Mouse (Mus musculus): ENCODE measurements around the gene Upk3b. TPM values are rescaled to one million over a fixed set of nuclear protein-coding genes. Genes with fewer than 3 reads are reported as not detected.

The Upk3b gene
- polyA plus RNA-seq, 1 experiment from 2014 or later = 35.7 TPM

DNA sequence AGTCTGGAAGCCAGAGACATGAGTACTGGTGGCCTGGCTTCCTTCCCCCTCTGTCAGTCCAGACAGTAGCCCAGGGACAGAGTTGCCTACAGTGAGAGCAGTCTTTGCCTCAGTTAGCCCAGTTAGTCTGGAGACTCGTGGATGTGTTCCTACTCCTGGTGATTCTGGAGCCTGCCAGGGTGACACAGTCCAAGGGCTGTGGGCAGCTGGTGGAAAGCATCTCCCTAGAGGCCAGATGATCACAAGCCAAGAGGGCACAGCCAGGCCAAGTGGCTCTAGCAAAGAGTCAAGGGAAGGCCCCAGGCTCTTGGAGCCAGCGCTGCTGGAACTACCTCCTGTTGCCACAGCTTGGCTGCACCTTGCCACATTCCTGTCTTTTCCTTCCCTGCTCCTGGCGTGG is 12.6 kb upstream of the Upk3b start:
- Histone ChIP-seq H3K9me3 (ENCODE audit: low read length) (no peaks in the 10 kb centered on the region), H3K27me3 (replicated peaks; ENCODE audit: insufficient read depth, low read length) (no peaks in the 10 kb centered on the region), H3K4me2 (replicated peaks; ENCODE audit: low read depth, low read length) (no peak overlapping the region), H3K36me3 (ENCODE audit: insufficient read depth, low read length) (0 out of 2 replicates have a peak, but pooled peaks cover 4% of the 10 kb centered on the region), H3K4me1 (ENCODE audit: insufficient read depth, low read depth, low read length) (no peaks in the 10 kb centered on the region; the same call in 1 of the 2 replicates), H3K27ac (ENCODE audit: low read length) (no peak overlapping the region), H3K4me3 (ENCODE audit: low read depth, low read length) (no peak overlapping the region), H3K9ac (replicated peaks; ENCODE audit: low read depth) (no peak overlapping the region)
- DNase-seq (ENCODE audit: low spot score) (no peak), ATAC-seq (no peak)
- TF ChIP-seq CTCF (IDR thresholded peaks at IDR 0.05) = no peak
- 67% methylated on average over 3 of the region's 3 CpGs for WGBS

GRCm38 (mm10) chr5:136026859-136027258 is 11.4 kb upstream of the Upk3b start:
- no peak overlapping the region for H3K4me3 ChIP-seq (ENCODE audit: low read depth, low read length)
- DNase-seq (ENCODE audit: low spot score) (no peak), ATAC-seq (no peak)
- H3K4me1 ChIP-seq (ENCODE audit: insufficient read depth, low read depth, low read length) = no peaks in the 10 kb centered on the region; the same call in 1 of the 2 replicates
- no peaks in the 10 kb centered on the region for H3K27me3 ChIP-seq (replicated peaks; ENCODE audit: insufficient read depth, low read length)
- no peak overlapping the region for H3K9ac ChIP-seq (replicated peaks; ENCODE audit: low read depth)
- 85% methylated on average over 9 of the region's 9 CpGs for WGBS
- H3K4me2 ChIP-seq (replicated peaks; ENCODE audit: low read depth, low read length) = no peak overlapping the region
- H3K9me3 ChIP-seq (ENCODE audit: low read length) = no peaks in the 10 kb centered on the region
- no peak for TF ChIP-seq CTCF (IDR thresholded peaks at IDR 0.05)
- no peak for TF ChIP-seq EP300 (IDR thresholded peaks at IDR 0.05)
- H3K36me3 ChIP-seq (ENCODE audit: insufficient read depth, low read length) = peaks cover 8% of the 10 kb centered on the region; the same call in 1 of the 2 replicates
- H3K27ac ChIP-seq (ENCODE audit: low read length) = no peak overlapping the region

DNA sequence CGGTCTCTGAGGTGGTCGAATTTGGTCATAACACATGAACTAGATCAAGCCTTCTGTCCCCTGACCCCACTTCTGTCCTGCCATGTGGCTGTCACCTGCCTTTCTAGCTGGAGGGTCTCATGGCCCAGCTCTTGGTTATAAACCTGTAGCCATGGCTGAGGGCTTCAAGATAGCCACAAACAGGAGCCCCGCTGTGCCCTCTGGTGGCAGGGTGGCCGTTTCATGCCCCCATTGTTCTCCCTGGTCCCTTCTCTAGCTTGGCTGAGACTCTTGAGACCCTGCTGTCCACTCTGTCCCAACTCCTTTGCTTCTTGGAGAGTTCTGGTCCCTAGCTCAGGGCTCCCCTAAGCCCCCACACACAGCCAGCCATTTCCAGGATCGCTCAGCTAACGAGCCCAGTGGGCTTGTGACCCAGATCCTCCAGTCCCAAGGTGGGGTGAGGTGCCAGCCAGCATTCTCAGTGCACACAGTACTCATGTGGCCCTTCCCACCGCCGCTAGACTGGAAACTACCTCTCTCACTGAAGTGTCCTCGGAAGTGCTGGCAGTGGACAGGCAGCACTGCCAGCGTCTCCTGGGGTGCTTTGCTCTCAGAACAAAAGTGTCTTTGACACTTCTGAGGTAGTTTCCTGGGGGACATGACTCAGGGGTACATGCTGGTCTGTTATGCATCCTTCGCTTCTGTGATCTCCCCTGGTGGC is 10.5 kb upstream of the Upk3b start:
- Histone ChIP-seq H3K4me1 (ENCODE audit: insufficient read depth, low read depth, low read length) (no peaks in the 10 kb centered on the region; the same call in 1 of the 2 replicates), H3K27me3 (replicated peaks; ENCODE audit: insufficient read depth, low read length) (no peaks in the 10 kb centered on the region), H3K27ac (ENCODE audit: low read length) (0 out of 2 replicates have a peak overlapping the region, but pooled peaks have one; percentile 14), H3K9me3 (ENCODE audit: low read length) (no peaks in the 10 kb centered on the region), H3K4me3 (ENCODE audit: low read depth, low read length) (no peak overlapping the region), H3K9ac (replicated peaks; ENCODE audit: low read depth) (no peak overlapping the region), H3K4me2 (replicated peaks; ENCODE audit: low read depth, low read length) (no peak overlapping the region), H3K36me3 (ENCODE audit: insufficient read depth, low read length) (peaks cover 8% of the 10 kb centered on the region; the same call in 1 of the 2 replicates)
- ATAC-seq (peak; percentile 78), DNase-seq (ENCODE audit: low spot score) (peak; percentile 56)
- TF ChIP-seq CTCF (IDR thresholded peaks at IDR 0.05) = peak; percentile 44
- no peak for TF ChIP-seq EP300 (IDR thresholded peaks at IDR 0.05)
- 65% methylated on average over 11 of the region's 11 CpGs for WGBS

- Histone ChIP-seq H3K9ac (replicated peaks; ENCODE audit: low read depth) (no peak overlapping the region), H3K36me3 (ENCODE audit: insufficient read depth, low read length) (peaks cover 3% of the 10 kb centered on the region; the same call in 1 of the 2 replicates)
- ATAC-seq = no peak
Observed at GRCm38 (mm10) chr5:136034868-136035267, 3.4 kb upstream of the Upk3b start.

GRCm38 (mm10) chr5:136035285-136035684 is 3.0 kb upstream of the Upk3b start:
- H3K9me3 ChIP-seq (ENCODE audit: low read length) = no peaks in the 10 kb centered on the region
- no peaks in the 10 kb centered on the region for H3K27me3 ChIP-seq (replicated peaks; ENCODE audit: insufficient read depth, low read length)
- WGBS = 71% methylated on average over 1 of the region's 1 CpGs
- no peak overlapping the region for H3K9ac ChIP-seq (replicated peaks; ENCODE audit: low read depth)
- peaks cover 3% of the 10 kb centered on the region; the same call in 1 of the 2 replicates for H3K36me3 ChIP-seq (ENCODE audit: insufficient read depth, low read length)
- H3K4me2 ChIP-seq (replicated peaks; ENCODE audit: low read depth, low read length) = no peak overlapping the region
- ATAC-seq (no peak), DNase-seq (ENCODE audit: low spot score) (no peak)
- H3K4me1 ChIP-seq (ENCODE audit: insufficient read depth, low read depth, low read length) = no peaks in the 10 kb centered on the region
- no peak for TF ChIP-seq CTCF (IDR thresholded peaks at IDR 0.05)
- no peak for TF ChIP-seq EP300 (IDR thresholded peaks at IDR 0.05)
- no peak overlapping the region for H3K4me3 ChIP-seq (ENCODE audit: low read depth, low read length)
- H3K27ac ChIP-seq (ENCODE audit: low read length) = no peak overlapping the region

More at GRCm38 (mm10) chr5:136034868-136035267, 3.4 kb upstream of the Upk3b start:
- Histone ChIP-seq H3K9me3 (ENCODE audit: low read length) (no peaks in the 10 kb centered on the region), H3K4me2 (replicated peaks; ENCODE audit: low read depth, low read length) (no peak overlapping the region), H3K4me3 (ENCODE audit: low read depth, low read length) (no peak overlapping the region), H3K27me3 (replicated peaks; ENCODE audit: insufficient read depth, low read length) (no peaks in the 10 kb centered on the region), H3K27ac (ENCODE audit: low read length) (no peak overlapping the region), H3K4me1 (ENCODE audit: insufficient read depth, low read depth, low read length) (no peaks in the 10 kb centered on the region)
- DNase-seq (ENCODE audit: low spot score) = no peak
- TF ChIP-seq CTCF (IDR thresholded peaks at IDR 0.05) (no peak), EP300 (IDR thresholded peaks at IDR 0.05) (no peak)
- WGBS = 70% methylated on average over 4 of the region's 4 CpGs

DNA sequence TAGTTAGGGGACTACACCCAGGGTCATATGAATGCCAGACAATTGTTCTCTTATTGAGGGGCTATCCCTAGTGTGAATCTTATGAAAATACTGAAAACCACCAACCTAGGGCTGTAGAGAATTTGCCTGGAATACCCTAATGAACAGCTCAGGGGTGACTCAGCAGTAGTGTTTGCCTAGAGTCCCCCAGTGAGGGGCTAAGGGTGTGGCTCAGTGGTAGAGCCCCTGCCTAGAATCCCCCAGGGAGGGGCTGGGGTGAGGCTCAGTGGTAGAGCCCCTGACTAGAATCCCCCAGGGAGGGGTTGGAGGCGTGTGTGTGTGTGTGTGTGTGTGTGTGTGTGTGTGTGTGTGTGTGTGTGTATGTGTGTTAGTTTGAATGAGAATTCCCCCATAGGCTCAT is 1.6 kb upstream of the Upk3b start:
- Histone ChIP-seq H3K4me2 (replicated peaks; ENCODE audit: low read depth, low read length) (no peak overlapping the region), H3K4me3 (ENCODE audit: low read depth, low read length) (no peak overlapping the region), H3K9me3 (ENCODE audit: low read length) (no peaks in the 10 kb centered on the region), H3K9ac (replicated peaks; ENCODE audit: low read depth) (no peak overlapping the region), H3K27ac (ENCODE audit: low read length) (no peak overlapping the region), H3K4me1 (ENCODE audit: insufficient read depth, low read depth, low read length) (no peaks in the 10 kb centered on the region), H3K36me3 (ENCODE audit: insufficient read depth, low read length) (no peaks in the 10 kb centered on the region; the same call in 1 of the 2 replicates), H3K27me3 (replicated peaks; ENCODE audit: insufficient read depth, low read length) (no peaks in the 10 kb centered on the region)
- TF ChIP-seq CTCF (IDR thresholded peaks at IDR 0.05) (no peak), EP300 (IDR thresholded peaks at IDR 0.05) (no peak)
- ATAC-seq (no peak), DNase-seq (ENCODE audit: low spot score) (no peak)
- 50% methylated on average over 1 of the region's 1 CpGs for WGBS

Data from lung, postnatal 0 days (tissue).